Mouse (Mus musculus) hindbrain, embryonic 15.5 days (tissue): Measurements from ENCODE around the gene Fig4. TPM values are rescaled to one million over a fixed set of nuclear protein-coding genes. Genes with fewer than 3 reads are reported as not detected.
A peak's percentile ranks its signal among the peaks of the same experiment; 100 is the strongest.

Experiments used
- ATAC-seq: fragments of 200-750 bp; cut with Nextera tagmentation; 2 replicates; pipeline ENCODE4 v1.8.0; 2017; ENCODE audit warnings: low read depth, moderate number of reproducible peaks, moderate TSS enrichment; ENCODE audit not compliant: low FRiP score
- H3K27ac ChIP-seq: fragments of 300-500 bp; sonication (generic); replicated peaks from 2 replicates; pipeline ENCODE4 v1.5.1; 2015; ENCODE audit warnings: mild to moderate bottlenecking, inconsistent platforms
- H3K27me3 ChIP-seq: fragments of 300-500 bp; sonication (generic); 2 replicates; pipeline ENCODE4 v1.6.1; 2015; ENCODE audit warnings: control low read depth, inconsistent platforms
- H3K36me3 ChIP-seq: fragments of 300-500 bp; sonication (generic); 2 replicates; pipeline ENCODE4 v1.6.1; 2015; ENCODE audit warnings: control low read depth, inconsistent platforms
- H3K4me1 ChIP-seq: fragments of 300-500 bp; sonication (generic); replicated peaks from 2 replicates; pipeline ENCODE4 v1.6.1; 2015; ENCODE audit warnings: control low read depth, inconsistent platforms
- H3K4me2 ChIP-seq: fragments of 300-500 bp; sonication (generic); 2 replicates; pipeline ENCODE4 v1.6.1; 2015; ENCODE audit warnings: moderate library complexity, mild to moderate bottlenecking, inconsistent platforms
- H3K4me3 ChIP-seq: fragments of 300-500 bp; sonication (generic); 2 replicates; pipeline ENCODE4 v1.5.1; 2015; ENCODE audit warnings: mild to moderate bottlenecking, inconsistent platforms
- H3K9ac ChIP-seq: fragments of 300-500 bp; sonication (generic); 2 replicates; pipeline ENCODE4 v1.6.1; 2015; ENCODE audit warnings: inconsistent platforms
- H3K9me3 ChIP-seq: fragments of 300-500 bp; sonication (generic); 2 replicates; pipeline ENCODE4 v1.6.1; 2016; ENCODE audit warnings: control low read depth, inconsistent platforms
- WGBS: fragments of 180-500 bp; shearing (Covaris S2); methylation state at CpG from one replicate; pipeline ENCODE4 v1.1.7; 2015; 5-methylcytosine and 5-hydroxymethylcytosine counted together
- polyA plus RNA-seq: library from polyadenylated mRNA; unstranded; fragments of >200 nt; fragmentation: Nextera tagmentation; extraction: Ambion mirVana; gene quantifications from 2 replicates; pipeline ENCODE4 v1.2.1, GENCODE M21; 2015

Gene Fig4
- polyA plus RNA-seq, 1 experiment from 2014 or later = 30.1 TPM

DNA sequence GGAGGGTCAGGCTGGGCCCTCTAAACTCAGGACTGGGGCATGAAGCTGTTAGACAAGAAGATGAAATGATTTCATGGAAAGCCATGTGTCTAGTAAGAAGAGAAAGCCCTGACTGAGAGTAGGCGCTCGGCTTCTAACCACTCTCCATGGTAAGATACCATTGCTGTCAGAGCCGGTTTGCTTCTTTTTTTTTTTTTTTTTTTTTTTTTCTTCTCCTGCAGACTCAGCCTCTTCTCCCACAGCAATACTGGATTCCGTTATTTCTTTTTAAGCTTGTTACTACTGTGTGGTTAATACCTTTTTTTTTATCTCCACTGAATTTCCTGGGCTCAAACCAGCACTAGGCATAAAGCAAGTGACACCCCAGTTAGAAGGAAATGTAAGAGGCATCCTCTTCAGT is 151.2 kb downstream of the Fig4 start:
- Histone ChIP-seq H3K9me3 (no peaks in the 10 kb centered on the region), H3K36me3 (no peaks in the 10 kb centered on the region), H3K4me1 (0 out of 2 replicates have a peak, but pooled peaks cover 11% of the 10 kb centered on the region), H3K27me3 (no peaks in the 10 kb centered on the region), H3K27ac (no peak overlapping the region), H3K4me3 (no peak overlapping the region), H3K9ac (no peak overlapping the region), H3K4me2 (no peak overlapping the region)
- WGBS = 69% methylated on average over 4 of the region's 4 CpGs
- no peak for ATAC-seq

DNA sequence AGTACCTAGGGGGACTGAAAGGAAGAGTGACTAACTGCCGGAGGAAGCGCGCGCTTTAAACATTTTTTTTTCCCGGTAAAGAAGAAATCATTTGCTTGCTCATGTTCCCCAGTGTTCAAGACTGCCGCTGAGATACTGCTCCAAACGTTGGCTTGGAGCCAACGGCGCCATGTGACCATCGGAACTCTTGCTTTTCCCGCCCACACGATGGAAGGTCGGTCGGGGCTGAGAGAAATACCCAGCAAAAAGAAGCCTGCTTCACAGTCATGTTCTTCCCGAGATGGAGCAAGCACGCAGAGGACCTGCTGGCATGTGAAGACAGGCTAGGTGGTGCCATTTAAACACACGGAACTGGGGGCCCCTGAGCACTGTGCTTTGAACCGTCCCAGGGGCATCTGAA is 151.6 kb downstream of the Fig4 start:
- Histone ChIP-seq H3K27ac (no peak overlapping the region), H3K4me3 (no peak overlapping the region), H3K36me3 (no peaks in the 10 kb centered on the region), H3K4me1 (0 out of 2 replicates have a peak, but pooled peaks cover 11% of the 10 kb centered on the region), H3K9ac (no peak overlapping the region), H3K9me3 (no peaks in the 10 kb centered on the region), H3K27me3 (no peaks in the 10 kb centered on the region), H3K4me2 (peak overlapping the region; percentile 32)
- WGBS = 62% methylated on average over 18 of the region's 18 CpGs
- ATAC-seq = no peak

DNA sequence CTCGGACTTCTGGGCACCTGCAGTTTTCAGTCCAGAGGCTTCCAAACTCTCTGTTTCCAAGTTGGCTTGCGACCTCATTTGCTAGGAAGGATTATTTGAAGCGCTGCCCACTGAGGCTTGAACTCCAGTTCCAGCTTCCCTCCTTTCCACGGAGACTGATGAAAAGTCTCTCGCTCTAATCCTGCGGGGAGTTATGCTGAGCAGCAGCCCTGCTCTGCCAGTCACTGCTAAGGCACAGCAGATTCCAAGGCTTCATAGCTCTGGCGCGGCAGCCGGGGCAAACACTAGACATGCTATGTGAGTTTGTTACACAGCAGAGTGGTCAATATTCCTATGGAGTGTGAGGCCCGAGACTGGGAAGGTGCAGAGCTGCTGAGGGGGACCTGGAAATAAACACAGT is 152.0 kb downstream of the Fig4 start:
- H3K9me3 ChIP-seq = no peaks in the 10 kb centered on the region
- H3K4me1 ChIP-seq = 0 out of 2 replicates have a peak, but pooled peaks cover 11% of the 10 kb centered on the region
- H3K4me3 ChIP-seq = no peak overlapping the region
- 62% methylated on average over 10 of the region's 10 CpGs for WGBS
- H3K27ac ChIP-seq = no peak overlapping the region
- ATAC-seq = no peak
- H3K4me2 ChIP-seq = peak overlapping the region; percentile 32; the same call in 1 of the 2 replicates
- no peaks in the 10 kb centered on the region for H3K36me3 ChIP-seq
- H3K9ac ChIP-seq = no peak overlapping the region
- no peaks in the 10 kb centered on the region for H3K27me3 ChIP-seq

DNA sequence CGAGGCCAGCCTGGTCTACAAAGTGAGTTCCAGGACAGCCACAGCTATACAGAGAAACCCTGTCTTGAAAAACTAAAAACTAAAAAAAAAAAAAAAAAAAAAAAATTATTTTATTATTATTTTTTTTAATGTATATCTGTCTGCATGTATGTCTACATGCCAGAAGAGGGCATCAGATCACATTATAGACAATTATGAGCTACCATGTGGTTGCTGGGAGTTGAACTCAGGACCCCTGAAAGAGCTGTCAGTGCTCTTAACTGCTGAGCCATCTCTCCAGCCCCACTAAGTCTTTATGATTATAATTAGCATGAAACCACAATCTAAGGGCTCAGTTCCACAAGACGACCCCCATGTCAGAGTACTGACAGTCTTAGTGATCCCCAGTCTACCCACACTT is 152.6 kb downstream of the Fig4 start:
- 75% methylated on average over 2 of the region's 2 CpGs for WGBS
- Histone ChIP-seq H3K4me2 (no peak overlapping the region), H3K4me1 (0 out of 2 replicates have a peak, but pooled peaks cover 11% of the 10 kb centered on the region), H3K9me3 (no peaks in the 10 kb centered on the region), H3K27me3 (no peaks in the 10 kb centered on the region), H3K4me3 (no peak overlapping the region), H3K36me3 (no peaks in the 10 kb centered on the region), H3K27ac (no peak overlapping the region), H3K9ac (no peak overlapping the region)
- no peak for ATAC-seq

DNA sequence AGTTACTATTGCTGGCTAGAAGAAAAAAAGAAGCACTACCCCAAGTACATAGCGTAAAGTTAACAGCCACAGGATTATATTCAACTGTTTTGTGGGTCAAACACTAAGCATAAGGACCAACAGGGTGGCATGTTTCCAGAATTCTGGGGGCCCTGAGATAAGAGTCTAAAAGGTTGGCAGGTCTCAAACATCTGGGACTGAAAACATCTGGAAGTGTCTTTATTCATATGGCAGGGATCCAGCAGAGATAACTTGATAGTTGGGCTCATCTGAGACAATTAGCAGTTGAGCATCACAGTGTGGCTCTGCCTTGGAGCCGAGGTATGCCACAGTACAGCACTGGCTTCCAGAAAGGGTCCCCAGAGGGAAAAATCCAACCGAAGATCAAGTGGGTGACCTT is 153.8 kb downstream of the Fig4 start:
- Histone ChIP-seq H3K36me3 (no peaks in the 10 kb centered on the region), H3K9me3 (no peaks in the 10 kb centered on the region), H3K4me3 (no peak overlapping the region), H3K27ac (no peak overlapping the region), H3K4me2 (no peak overlapping the region), H3K9ac (no peak overlapping the region), H3K27me3 (no peaks in the 10 kb centered on the region), H3K4me1 (0 out of 2 replicates have a peak, but pooled peaks cover 11% of the 10 kb centered on the region)
- WGBS = 79% methylated on average over 3 of the region's 3 CpGs
- ATAC-seq = no peak

DNA sequence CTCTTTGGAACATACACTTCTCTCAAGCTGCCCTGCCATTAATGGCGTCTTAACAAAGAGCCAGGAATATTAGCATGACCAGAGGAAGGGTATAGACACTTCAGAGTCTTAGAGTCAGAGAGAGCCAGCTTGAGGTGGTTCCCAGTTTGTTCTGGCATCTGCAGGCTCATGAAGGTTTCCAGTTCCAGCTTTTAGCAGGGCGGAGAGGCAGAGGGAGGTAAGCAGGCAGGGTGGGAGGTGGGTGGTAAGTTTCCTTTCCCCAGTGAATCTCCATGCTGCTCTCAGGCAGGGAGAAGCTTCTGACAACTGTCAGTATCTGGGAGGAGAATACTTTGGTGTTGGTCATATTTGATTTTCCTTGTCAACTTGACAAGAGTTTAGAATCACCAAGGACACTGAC is 156.9 kb downstream of the Fig4 start:
- H3K27me3 ChIP-seq = no peaks in the 10 kb centered on the region
- no peaks in the 10 kb centered on the region for H3K36me3 ChIP-seq
- no peak overlapping the region for H3K4me2 ChIP-seq
- H3K27ac ChIP-seq = no peak overlapping the region
- 75% methylated on average over 2 of the region's 2 CpGs for WGBS
- no peak overlapping the region for H3K9ac ChIP-seq
- no peak for ATAC-seq
- no peak overlapping the region for H3K4me3 ChIP-seq
- H3K9me3 ChIP-seq = no peaks in the 10 kb centered on the region
- 0 out of 2 replicates have a peak, but pooled peaks cover 5% of the 10 kb centered on the region for H3K4me1 ChIP-seq

Other genes with a start within 250 kb of the Fig4 start
- 1.1 and 1.8 TPM in 2 replicates for gene Gpr6, start 231.0 kb downstream of the Fig4 start, polyA plus RNA-seq
- gene Ak9, start 720 bp upstream of the Fig4 start, polyA plus RNA-seq = 0.28 and 0.40 TPM in 2 replicates
- gene Zbtb24, start 147.1 kb upstream of the Fig4 start, polyA plus RNA-seq = 18.3 and 19.5 TPM in 2 replicates
- 24.6 and 29.1 TPM in 2 replicates for gene Mical1, start 173.1 kb upstream of the Fig4 start, polyA plus RNA-seq
- gene Smpd2, start 187.1 kb upstream of the Fig4 start, polyA plus RNA-seq = 45.6 and 48.3 TPM in 2 replicates
- gene Ppil6, start 187.2 kb upstream of the Fig4 start, polyA plus RNA-seq = 3.7 and 4.5 TPM in 2 replicates
- 53.4 and 55.4 TPM in 2 replicates for gene Cd164, start 216.2 kb upstream of the Fig4 start, polyA plus RNA-seq